Mouse (Mus musculus): ENCODE data around the gene Stim2.

Gene Stim2

GRCm38 (mm10) chr5:53998146-53998742, at the start of gene Stim2:
Gene Stim2 (plus strand): TSS chr5:53998499.
- DNase-seq (ENCODE audit: low read depth, low spot score): peak; percentile 98

- no peak for DNase-seq (ENCODE audit: low read depth, low spot score)
Measured at GRCm38 (mm10) chr5:53948606-53949266, 49.6 kb upstream of the Stim2 start.

- DNase-seq (ENCODE audit: low read depth, low spot score): no peak
Measured at GRCm38 (mm10) chr5:53950189-53950588, 48.1 kb upstream of the Stim2 start.

GRCm38 (mm10) chr5:53953216-53953615, 45.1 kb upstream of the Stim2 start:
- no peak for DNase-seq (ENCODE audit: low read depth, low spot score)

GRCm38 (mm10) chr5:53953797-53954196, 44.5 kb upstream of the Stim2 start:
- DNase-seq (ENCODE audit: low read depth, low spot score): no peak

GRCm38 (mm10) chr5:53955966-53956365, 42.3 kb upstream of the Stim2 start:
- no peak for DNase-seq (ENCODE audit: low read depth, low spot score)

GRCm38 (mm10) chr5:53956396-53957314, 41.6 kb upstream of the Stim2 start:
- peak; percentile 13 for DNase-seq (ENCODE audit: low read depth, low spot score)

GRCm38 (mm10) chr5:53957348-53957747, 41.0 kb upstream of the Stim2 start:
- no peak for DNase-seq (ENCODE audit: low read depth, low spot score)

GRCm38 (mm10) chr5:53961229-53961628, 37.1 kb upstream of the Stim2 start:
- no peak for DNase-seq (ENCODE audit: low read depth, low spot score)

- DNase-seq (ENCODE audit: low read depth, low spot score): no peak
Measured at GRCm38 (mm10) chr5:53961830-53962515, 36.3 kb upstream of the Stim2 start.

- DNase-seq (ENCODE audit: low read depth, low spot score): no peak
Measured at GRCm38 (mm10) chr5:53965656-53966055, 32.6 kb upstream of the Stim2 start.

GRCm38 (mm10) chr5:53967560-53967959, 30.7 kb upstream of the Stim2 start:
- DNase-seq (ENCODE audit: low read depth, low spot score): no peak

GRCm38 (mm10) chr5:53970178-53970577, 28.1 kb upstream of the Stim2 start:
- DNase-seq (ENCODE audit: low read depth, low spot score): no peak

GRCm38 (mm10) chr5:53971201-53971600, 27.1 kb upstream of the Stim2 start:
- no peak for DNase-seq (ENCODE audit: low read depth, low spot score)

GRCm38 (mm10) chr5:53972905-53973304, 25.4 kb upstream of the Stim2 start:
- DNase-seq (ENCODE audit: low read depth, low spot score): no peak

GRCm38 (mm10) chr5:53976497-53976896, 21.8 kb upstream of the Stim2 start:
- no peak for DNase-seq (ENCODE audit: low read depth, low spot score)

GRCm38 (mm10) chr5:53977060-53977459, 21.2 kb upstream of the Stim2 start:
- DNase-seq (ENCODE audit: low read depth, low spot score): no peak

GRCm38 (mm10) chr5:53983358-53983757, 14.9 kb upstream of the Stim2 start:
- no peak for DNase-seq (ENCODE audit: low read depth, low spot score)

GRCm38 (mm10) chr5:53985632-53986031, 12.7 kb upstream of the Stim2 start:
- DNase-seq (ENCODE audit: low read depth, low spot score): no peak

- DNase-seq (ENCODE audit: low read depth, low spot score): no peak
Measured at GRCm38 (mm10) chr5:53987496-53987895, 10.8 kb upstream of the Stim2 start.

GRCm38 (mm10) chr5:53988053-53988452, 10.2 kb upstream of the Stim2 start:
- no peak for DNase-seq (ENCODE audit: low read depth, low spot score)

GRCm38 (mm10) chr5:53992616-53993015, 5.7 kb upstream of the Stim2 start:
- no peak for DNase-seq (ENCODE audit: low read depth, low spot score)

All from mesoderm, embryonic 11.5 days (tissue).